Mouse (Mus musculus) limb, embryonic 14.5 days (tissue): Measurements from ENCODE around the gene Cyp46a1. TPM values are rescaled to one million over a fixed set of nuclear protein-coding genes. Genes with fewer than 3 reads are reported as not detected.

ENCODE experiments used
- ATAC-seq: fragments of 200-750 bp; cut with Nextera tagmentation; 2 replicates; pipeline ENCODE4 v1.8.0; 2017; ENCODE audit warnings: low read depth, moderate number of reproducible peaks, moderate TSS enrichment; ENCODE audit not compliant: low FRiP score
- DNase-seq: peaks from one replicate; pipeline ENCODE4 v3.0.0-alpha.2; 2015; ENCODE audit warnings: low spot score
- H3K27ac ChIP-seq: fragments of 300-500 bp; sonication (generic); replicated peaks from 2 replicates; pipeline ENCODE4 v1.5.1; 2014; ENCODE audit warnings: low read depth, mild to moderate bottlenecking, low read length, moderate library complexity, mixed read lengths
- H3K27me3 ChIP-seq: fragments of 300-500 bp; sonication (generic); 2 replicates; pipeline ENCODE4 v1.6.1; 2014; ENCODE audit warnings: low read length, mixed read lengths; ENCODE audit not compliant: control insufficient read depth, insufficient read depth
- H3K36me3 ChIP-seq: fragments of 300-500 bp; sonication (generic); 2 replicates; pipeline ENCODE4 v1.6.1; 2014; ENCODE audit warnings: mild to moderate bottlenecking, low read length, moderate library complexity, mixed read lengths; ENCODE audit not compliant: control insufficient read depth, insufficient read depth
- H3K4me1 ChIP-seq: fragments of 300-500 bp; sonication (generic); 2 replicates; pipeline ENCODE4 v1.6.1; 2014; ENCODE audit warnings: antibody characterized with exemption, low read length, mixed read lengths; ENCODE audit not compliant: control insufficient read depth, insufficient read depth
- H3K4me2 ChIP-seq: fragments of 300-500 bp; sonication (generic); replicated peaks from 2 replicates; pipeline ENCODE4 v1.6.1; 2014; ENCODE audit warnings: low read depth, mild to moderate bottlenecking, low read length, moderate library complexity; ENCODE audit not compliant: severe bottlenecking
- H3K4me3 ChIP-seq: fragments of 300-500 bp; sonication (generic); replicated peaks from 2 replicates; pipeline ENCODE4 v1.5.1; 2014; ENCODE audit warnings: low read length
- H3K9ac ChIP-seq: fragments of 300-500 bp; sonication (generic); 2 replicates; pipeline ENCODE4 v1.6.1; 2014; ENCODE audit warnings: mild to moderate bottlenecking, low read depth, low read length, moderate library complexity; ENCODE audit not compliant: severe bottlenecking
- H3K9me3 ChIP-seq: fragments of 300-500 bp; sonication (generic); 2 replicates; pipeline ENCODE4 v1.6.1; 2016; ENCODE audit warnings: low read length; ENCODE audit not compliant: control insufficient read depth
- POLR2A ChIP-seq: fragments of 200-500 bp; IDR thresholded peaks from 2 replicates; pipeline ENCODE4 v1.8.0; 2012; ENCODE audit warnings: inconsistent platforms, mild to moderate bottlenecking, moderate library complexity, borderline replicate concordance; ENCODE audit not compliant: insufficient read depth, insufficient read length; ENCODE audit errors: extremely low read depth
- WGBS: fragments of 180-500 bp; shearing (Covaris S2); extraction: QIAGEN DNeasy Blood & Tissue Kit; methylation state at CpG from one replicate; pipeline ENCODE4 v1.1.7; 2014; 5-methylcytosine and 5-hydroxymethylcytosine counted together
- polyA plus RNA-seq, 2 experiments: library from polyadenylated mRNA; depleted of rRNA in 1 of 2; stranded (reverse) in 1 of 2; unstranded in 1 of 2; fragments of >200 nt; fragmentation: Nextera tagmentation in 1 of 2; extraction: Ambion mirVana in 1 of 2; gene quantifications; 2 replicates each; pipeline versions ENCODE4 v1.2.1 to v1.2.3; 2012 to 2014

Gene Cyp46a1
- polyA plus RNA-seq, 2 experiments: 6.4 to 24.8 TPM

DNA sequence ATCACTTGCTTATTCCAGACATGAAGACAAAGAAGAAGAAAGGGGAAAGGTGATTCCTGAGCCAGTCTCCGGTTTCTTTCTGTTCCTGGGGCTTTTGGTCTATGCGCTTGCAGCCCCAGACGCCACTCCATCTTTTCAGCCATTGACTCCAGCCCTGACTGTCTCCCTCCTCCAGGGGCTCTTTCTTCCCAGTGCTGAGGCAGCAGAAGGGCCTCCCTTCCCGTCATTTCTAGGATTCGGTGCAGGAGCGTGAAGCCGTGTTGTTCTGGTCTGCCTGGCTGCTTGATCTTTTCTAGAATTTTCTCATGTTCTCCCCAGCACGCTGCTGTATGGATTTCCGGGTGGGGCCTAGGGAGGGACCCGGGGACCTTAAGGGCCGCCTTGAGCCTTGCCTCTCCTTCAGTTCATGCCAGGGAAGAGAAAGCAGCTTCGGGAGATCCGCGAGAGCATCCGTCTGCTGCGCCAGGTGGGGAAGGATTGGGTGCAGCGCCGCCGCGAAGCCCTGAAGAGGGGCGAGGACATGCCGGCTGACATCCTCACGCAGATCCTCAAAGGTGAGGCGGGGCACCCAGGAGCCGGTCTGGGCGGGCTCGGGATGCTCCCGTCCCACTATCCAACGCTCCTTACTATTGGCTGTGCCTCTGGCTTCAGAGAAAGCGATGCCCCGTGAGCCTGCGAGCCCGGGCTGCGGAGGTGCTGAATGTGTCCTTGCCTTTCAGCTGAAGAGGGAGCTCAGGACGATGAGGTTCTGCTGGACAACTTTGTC lies 18.4 kb downstream of the Cyp46a1 start:
- Histone ChIP-seq H3K9me3 (no peaks in the 10 kb centered on the region), H3K36me3 (no peaks in the 10 kb centered on the region), H3K27ac (no peak overlapping the region), H3K4me2 (peak overlapping the region; percentile 42), H3K4me1 (peaks cover 8% of the 10 kb centered on the region; the same call in 1 of the 2 replicates), H3K27me3 (peaks cover 35% of the 10 kb centered on the region), H3K4me3 (peak overlapping the region; percentile 28), H3K9ac (peak overlapping the region; percentile 8; the same call in 1 of the 2 replicates)
- no peak for ATAC-seq
- no peak for TF ChIP-seq POLR2A
- no peak for DNase-seq
- 6% methylated on average over 35 of the region's 35 CpGs for WGBS

DNA sequence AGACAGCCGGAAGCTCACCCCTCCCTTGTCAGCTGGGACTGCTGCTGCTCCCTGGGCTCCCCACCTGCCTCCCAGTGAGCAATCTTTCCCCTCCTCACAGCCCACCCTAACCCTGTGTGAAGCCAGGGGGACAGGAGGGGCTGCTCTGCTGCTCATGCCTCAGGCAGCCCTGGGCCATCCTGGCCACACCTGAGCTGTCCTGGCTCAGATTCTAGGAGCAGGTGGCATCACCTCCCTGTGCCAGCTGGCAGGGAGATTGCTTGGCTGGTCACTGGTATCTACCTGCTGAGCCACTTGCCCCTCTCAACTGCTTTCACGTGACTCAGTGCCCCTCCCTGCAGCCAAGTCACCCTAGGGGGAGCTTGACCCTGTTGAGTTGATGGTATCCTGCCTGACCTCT lies 20.1 kb downstream of the Cyp46a1 start:
- H3K4me1 ChIP-seq: peaks cover 8% of the 10 kb centered on the region; the same call in 1 of the 2 replicates
- H3K4me2 ChIP-seq: no peak overlapping the region
- 53% methylated on average over 2 of the region's 2 CpGs for WGBS
- H3K9ac ChIP-seq: no peak overlapping the region
- H3K27ac ChIP-seq: no peak overlapping the region
- TF ChIP-seq POLR2A: no peak
- DNase-seq: no peak
- no peak overlapping the region for H3K4me3 ChIP-seq
- H3K27me3 ChIP-seq: peaks cover 35% of the 10 kb centered on the region
- H3K9me3 ChIP-seq: no peaks in the 10 kb centered on the region
- no peaks in the 10 kb centered on the region for H3K36me3 ChIP-seq
- no peak for ATAC-seq

DNA sequence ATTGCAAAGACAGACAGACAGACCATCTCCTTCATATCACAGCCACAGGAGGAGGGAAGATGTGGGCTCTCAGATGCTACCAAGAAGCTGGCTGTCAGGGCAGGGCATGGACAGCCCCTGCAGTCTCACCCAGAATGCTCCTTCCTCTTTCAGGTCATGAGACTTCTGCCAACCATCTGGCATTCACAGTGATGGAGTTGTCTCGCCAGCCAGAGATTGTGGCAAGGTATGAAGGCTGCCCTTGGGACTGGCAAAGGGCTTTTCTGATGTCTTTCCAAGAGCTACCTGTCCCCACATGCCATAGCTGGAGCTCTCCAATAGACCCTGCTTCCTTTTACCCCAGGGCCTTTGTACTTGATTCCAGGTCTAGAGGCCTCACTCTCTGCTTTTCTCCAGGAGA lies 21.1 kb downstream of the Cyp46a1 start:
- no peak for ATAC-seq
- WGBS: 63% methylated on average over 1 of the region's 1 CpGs

DNA sequence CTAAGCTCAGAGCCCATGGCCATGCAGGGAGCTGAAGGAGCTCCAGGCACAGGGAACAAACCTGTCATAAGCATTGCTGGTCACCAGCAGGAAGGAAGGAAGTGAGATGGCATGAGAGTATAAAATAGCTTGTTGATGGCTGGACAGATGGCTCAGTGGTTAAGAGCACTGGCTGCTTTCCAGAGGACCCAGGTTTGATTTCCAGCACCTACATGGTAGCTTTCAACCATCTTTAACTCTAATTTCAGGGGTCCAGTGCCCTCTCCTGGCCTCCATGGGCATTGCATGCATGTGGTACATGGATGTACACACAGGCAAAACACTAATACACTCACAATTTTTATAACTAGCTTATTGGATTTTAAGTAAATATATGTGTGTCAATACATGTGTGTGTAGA lies 21.8 kb downstream of the Cyp46a1 start:
- Histone ChIP-seq H3K4me2 (no peak overlapping the region), H3K27me3 (peaks cover 30% of the 10 kb centered on the region), H3K36me3 (no peaks in the 10 kb centered on the region), H3K27ac (no peak overlapping the region), H3K4me1 (peaks cover 8% of the 10 kb centered on the region; the same call in 1 of the 2 replicates), H3K9ac (no peak overlapping the region), H3K4me3 (no peak overlapping the region), H3K9me3 (no peaks in the 10 kb centered on the region)
- no peak for DNase-seq
- TF ChIP-seq POLR2A: no peak
- no peak for ATAC-seq

More for the DNA sequence above, 21.1 kb downstream of the Cyp46a1 start:
- Histone ChIP-seq H3K36me3 (no peaks in the 10 kb centered on the region), H3K4me3 (no peak overlapping the region), H3K4me1 (peaks cover 8% of the 10 kb centered on the region; the same call in 1 of the 2 replicates), H3K27me3 (peaks cover 35% of the 10 kb centered on the region), H3K27ac (no peak overlapping the region), H3K4me2 (no peak overlapping the region), H3K9me3 (no peaks in the 10 kb centered on the region), H3K9ac (no peak overlapping the region)
- no peak for DNase-seq
- TF ChIP-seq POLR2A: no peak

DNA sequence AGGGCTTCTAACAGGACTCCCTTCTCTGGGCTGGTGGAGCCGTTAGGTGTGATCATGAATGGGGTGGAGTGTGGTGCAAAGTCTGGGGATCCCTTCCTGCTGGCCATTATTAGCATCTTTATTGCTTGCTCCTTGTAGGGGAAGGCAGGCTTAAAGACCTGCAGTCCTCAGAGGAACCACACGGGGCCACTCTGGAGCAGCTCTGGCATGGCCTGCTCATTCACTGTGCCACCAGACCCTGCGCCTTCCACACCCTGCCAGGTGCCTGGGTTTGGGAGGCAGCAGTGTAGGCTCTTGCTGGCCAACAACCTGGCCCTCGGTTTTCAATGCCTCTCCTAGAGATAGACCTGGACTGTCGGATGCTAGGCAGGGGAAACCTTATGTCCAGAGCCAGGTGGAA lies 29.6 kb downstream of the Cyp46a1 start:
- peak; percentile 86 for DNase-seq
- H3K4me2 ChIP-seq: no peak overlapping the region
- TF ChIP-seq POLR2A: no peak
- H3K27ac ChIP-seq: no peak overlapping the region
- H3K27me3 ChIP-seq: no peaks in the 10 kb centered on the region
- no peak overlapping the region for H3K4me3 ChIP-seq
- H3K9me3 ChIP-seq: no peaks in the 10 kb centered on the region
- peak; percentile 80; the same call in 1 of the 2 replicates for ATAC-seq
- 6% methylated on average over 5 of the region's 5 CpGs for WGBS
- H3K36me3 ChIP-seq: no peaks in the 10 kb centered on the region
- H3K9ac ChIP-seq: no peak overlapping the region
- H3K4me1 ChIP-seq: peaks cover 11% of the 10 kb centered on the region; the same call in 1 of the 2 replicates
